11 mouse cellular contexts compared by ENCODE assay signal in genomic region chr12:73880384-73880783, GRCm38 (mm10). TPM values are rescaled to one million over a fixed set of nuclear protein-coding genes. Genes with fewer than 3 reads are reported as not detected.
DNase-seq lines count a peak whose midpoint lies in the region; TF ChIP-seq lines count a peak whose summit lies in the region.
"Had no signal": no experiment of that assay in that cellular context is flagged by ENCODE, and none has a peak within 500 bp of the region (broad histone marks: within the 10 kb centered on the region; RNA-seq: fewer than 3 reads in every experiment).

No protein-coding gene starts in this region.

- no peak for TF ChIP-seq POLR2A in kidney, adult 2 months (IDR thresholded peaks at IDR 0.05; ENCODE audit: low read depth, low read length)

- DNase-seq in kidney, adult 2 months: peak; percentile 57
- no peak for DNase-seq in kidney, adult 18-20 months
- peak; percentile 50 for DNase-seq in CD4-positive helper T cell, adult 2 months (ENCODE audit: low read depth, low spot score)
- peak; percentile 13 for DNase-seq in c-Kit-positive CD71-negative TER-119-negative erythroid progenitor cells, embryonic 14.5 days (ENCODE audit: low read depth)
- peak; percentile 73 for DNase-seq in lung, postnatal 36 days
- DNase-seq in right cerebral cortex, postnatal 4 days: no peak
- DNase-seq in hindbrain, embryonic 10.5 days (ENCODE audit: low spot score): no peak
- DNase-seq in adrenal gland, adult 18-20 months (ENCODE audit: low spot score in 2 of 2): no peak

- no peak overlapping the region for H3K4me3 ChIP-seq in kidney, adult 2 months (ENCODE audit: insufficient read depth, low read depth, low read length)
- H3K4me3 ChIP-seq in hindbrain, embryonic 10.5 days: no peak overlapping the region
- H3K4me3 ChIP-seq: forebrain, embryonic 15.5 days; heart, embryonic 10.5 days had no signal

- TF ChIP-seq CTCF in kidney, adult 2 months (conservative IDR thresholded peaks at IDR 0.05; ENCODE audit: insufficient read depth, insufficient read length, low read depth, low read length): no peak

- H3K27ac ChIP-seq in kidney, adult 2 months (ENCODE audit: insufficient read depth, low read depth, low read length): peak overlapping the region; percentile 52; the same call in 1 of the 2 replicates
- no peak overlapping the region for H3K27ac ChIP-seq in hindbrain, embryonic 10.5 days
- H3K27ac ChIP-seq: forebrain, embryonic 15.5 days; heart, embryonic 10.5 days had no signal

- H3K27me3 ChIP-seq in kidney, adult 2 months (replicated peaks; ENCODE audit: control insufficient read depth, insufficient read depth, low read length): no peaks in the 10 kb centered on the region
- H3K27me3 ChIP-seq in hindbrain, embryonic 10.5 days (ENCODE audit: insufficient read depth, poor library complexity, severe bottlenecking): no peaks in the 10 kb centered on the region
- H3K27me3 ChIP-seq: forebrain, embryonic 15.5 days had no signal

- H3K36me3 ChIP-seq in kidney, adult 2 months (ENCODE audit: control insufficient read depth, insufficient read depth, low read length): no peaks in the 10 kb centered on the region
- H3K36me3 ChIP-seq in hindbrain, embryonic 10.5 days: no peaks in the 10 kb centered on the region
- H3K36me3 ChIP-seq: forebrain, embryonic 15.5 days; heart, embryonic 10.5 days had no signal

- H3K9me3 ChIP-seq in hindbrain, embryonic 10.5 days: no peaks in the 10 kb centered on the region
- H3K9me3 ChIP-seq: forebrain, embryonic 15.5 days; heart, embryonic 10.5 days had no signal

- 0 out of 2 replicates have a peak, but pooled peaks cover 2% of the 10 kb centered on the region for H3K4me1 ChIP-seq in kidney, adult 2 months (ENCODE audit: control insufficient read depth, insufficient read depth, low read length)
- no peaks in the 10 kb centered on the region for H3K4me1 ChIP-seq in hindbrain, embryonic 10.5 days (replicated peaks)
- H3K4me1 ChIP-seq: forebrain, embryonic 15.5 days had no signal

RNA-seq across cellular contexts. Expression of gene Hif1a, which starts 20.8 kb away (rescaled TPM):
- 18.6 and 20.6 TPM in 2 replicates for polyA plus RNA-seq in kidney, adult 2 months (2012; rRNA removed)
- polyA plus RNA-seq in hindbrain, embryonic 10.5 days (2016; fragmentation: Nextera tagmentation; extraction: Ambion mirVana): 83.4 and 93.6 TPM in 2 replicates
- 10 to 100 TPM; 52.9 to 66.1 TPM for total RNA-seq in adrenal gland, adult 18-20 months (2021)

RNA-seq across cellular contexts. Expression of gene Gm49321, which starts 57.1 kb away (rescaled TPM):
- polyA plus RNA-seq in kidney, adult 2 months (2012; rRNA removed): not detected in 2 replicates
- polyA plus RNA-seq in hindbrain, embryonic 10.5 days (2016; fragmentation: Nextera tagmentation; extraction: Ambion mirVana): 14.2 and 16.3 TPM in 2 replicates
- 1 to 10 TPM; 6.5 to 9.2 TPM for total RNA-seq in adrenal gland, adult 18-20 months (2021)
- polyA plus RNA-seq: brain, embryonic 14.5 days had no signal

Comparison
In these comparisons a context has a peak if more than half of its experiments do, and no peak if none do; other contexts are left out.
1. DNase-seq: peak in kidney, adult 2 months (single experiment), CD4-positive helper T cell, adult 2 months (single experiment), c-Kit-positive CD71-negative TER-119-negative erythroid progenitor cells, embryonic 14.5 days (single experiment) and lung, postnatal 36 days (single experiment); none in kidney, adult 18-20 months (single experiment), right cerebral cortex, postnatal 4 days (single experiment), hindbrain, embryonic 10.5 days (single experiment) and adrenal gland, adult 18-20 months (0 of 2).
2. RNA of gene Gm49321, which starts 57.1 kb away (polyA plus RNA-seq): 14.2 to 16.3 TPM in hindbrain, embryonic 10.5 days; not detected in kidney, adult 2 months; every median in the first group is over 10 times any median in the second.